Mouse (Mus musculus) brain, embryonic 14.5 days (tissue): Measurements from ENCODE around the gene Rnf40.

Source experiments
- CTCF ChIP-seq: fragments of 200-500 bp; IDR thresholded peaks from 2 replicates; pipeline ENCODE4 v1.5.1; 2012; ENCODE audit warnings: inconsistent platforms, mild to moderate bottlenecking, moderate library complexity, borderline replicate concordance; ENCODE audit not compliant: insufficient read depth, insufficient read length; ENCODE audit errors: extremely low read depth
- POLR2A ChIP-seq: fragments of 200-500 bp; IDR thresholded peaks from 2 replicates; pipeline ENCODE4 v1.6.1; 2012; ENCODE audit warnings: mild to moderate bottlenecking, inconsistent platforms, borderline replicate concordance; ENCODE audit not compliant: poor library complexity, insufficient read depth, insufficient read length, severe bottlenecking; ENCODE audit errors: extremely low read depth

- TF ChIP-seq CTCF (no peak), POLR2A (no peak)
Measured at GRCm38 (mm10) chr7:127592575-127592974, 4.0 kb downstream of the Rnf40 start.
